Mouse (Mus musculus) liver, embryonic 14.5 days (tissue): ENCODE measurements at regions not wholly inside any gene's neighbourhood (a gene's known extent, or its start where the extent isn't known, plus 50 kb on each side); places are given as distances from the start of the nearest gene placed in this dataset.
A peak's percentile ranks its signal among the peaks of the same experiment; 100 is the strongest.

Experiments used
- ATAC-seq: fragments of 200-750 bp; cut with Nextera tagmentation; 2 replicates; pipeline ENCODE4 v1.8.0; 2017; ENCODE audit warnings: moderate number of reproducible peaks, mild to moderate bottlenecking, moderate library complexity; ENCODE audit not compliant: insufficient read depth
- DNase-seq, 3 experiments: peaks; one replicate each; pipeline ENCODE4 v3.0.0-alpha.2; 2012 to 2013; ENCODE audit warnings: low read depth in 3 of 3, low spot score in 3 of 3
- H3K27ac ChIP-seq: fragments of 300-500 bp; sonication (generic); 2 replicates; pipeline ENCODE4 v1.5.1; 2014; ENCODE audit warnings: moderate library complexity, mild to moderate bottlenecking, control low read depth, inconsistent platforms
- H3K27me3 ChIP-seq: fragments of 300-500 bp; sonication (generic); 2 replicates; pipeline ENCODE4 v1.6.1; 2014; ENCODE audit warnings: mild to moderate bottlenecking, low read length, moderate library complexity; ENCODE audit not compliant: control insufficient read depth, insufficient read depth
- H3K36me3 ChIP-seq: fragments of 300-500 bp; sonication (generic); replicated peaks from 2 replicates; pipeline ENCODE4 v1.6.1; 2014; ENCODE audit warnings: low read depth; ENCODE audit not compliant: control insufficient read depth, insufficient read depth
- H3K4me1 ChIP-seq, 2 experiments: fragments of 200-500 bp in 1 of 2; fragments of 300-500 bp in 1 of 2; sonication (generic) in 1 of 2; replicated peaks; 2 replicates each; pipeline ENCODE4 v1.6.1; 2012 to 2014; ENCODE audit warnings: antibody characterized with exemption in 1 of 2, inconsistent platforms in 1 of 2, low read length in 1 of 2; ENCODE audit not compliant: control insufficient read depth in 2 of 2, insufficient read depth in 2 of 2
- H3K4me2 ChIP-seq: fragments of 300-500 bp; sonication (generic); 2 replicates; pipeline ENCODE4 v1.6.1; 2014; ENCODE audit warnings: low read depth, mild to moderate bottlenecking, control low read depth, moderate library complexity
- H3K4me3 ChIP-seq, 2 experiments: fragments of 200-500 bp in 1 of 2; fragments of 300-500 bp in 1 of 2; sonication (generic) in 1 of 2; 2 replicates each; pipeline ENCODE4 v1.5.1; 2012 to 2014; ENCODE audit warnings: low read depth in 2 of 2, low read length in 2 of 2, mild to moderate bottlenecking in 2 of 2, control low read depth in 1 of 2, inconsistent platforms in 1 of 2, moderate library complexity in 1 of 2; ENCODE audit not compliant: insufficient read depth in 1 of 2
- H3K9ac ChIP-seq: fragments of 300-500 bp; sonication (generic); replicated peaks from 2 replicates; pipeline ENCODE4 v1.6.1; 2014; ENCODE audit warnings: mild to moderate bottlenecking, control low read depth, moderate library complexity
- H3K9me3 ChIP-seq: fragments of 300-500 bp; sonication (generic); 2 replicates; pipeline ENCODE4 v1.6.1; 2016; ENCODE audit warnings: low read length, mixed read lengths; ENCODE audit not compliant: control insufficient read depth
- CTCF ChIP-seq: IDR thresholded peaks from 2 replicates; pipeline ENCODE4 v1.5.1; 2016; ENCODE audit warnings: antibody characterized with exemption, low read depth, control low read depth
- EP300 ChIP-seq: IDR thresholded peaks from 2 replicates; pipeline ENCODE4 v1.6.1; 2016; ENCODE audit warnings: antibody characterized with exemption, low read depth
- WGBS: fragments of 180-500 bp; shearing (Covaris S2); extraction: QIAGEN DNeasy Blood & Tissue Kit; methylation state at CpG from one replicate; pipeline ENCODE4 v1.1.7; 2014; ENCODE audit not compliant: insufficient replicate concordance; 5-methylcytosine and 5-hydroxymethylcytosine counted together

DNA sequence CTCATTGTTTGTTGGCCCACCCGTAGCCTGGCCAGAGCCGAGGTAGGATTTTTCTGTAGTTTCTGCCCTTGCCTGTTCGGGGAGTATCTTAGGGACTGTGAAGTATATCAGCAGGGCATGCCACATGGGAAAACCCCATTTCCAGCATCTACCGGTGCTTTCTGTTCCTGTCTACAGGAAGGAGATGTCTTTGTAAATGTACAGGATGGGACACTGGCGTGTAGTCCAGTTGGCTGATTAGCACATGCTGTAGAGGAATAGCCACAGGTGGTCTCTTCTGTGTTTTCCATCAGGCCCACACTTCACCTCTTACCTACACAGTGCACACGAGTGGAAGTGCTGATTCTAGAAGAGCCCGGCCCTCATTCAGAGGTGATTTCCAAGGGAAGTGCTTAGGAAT is 301.4 kb downstream of the Ets1 start:
- ATAC-seq (no peak), DNase-seq (no peak)
- no peak overlapping the region for H3K4me2 ChIP-seq
- H3K4me3 ChIP-seq = no peak overlapping the region
- 0 out of 4 replicates have a peak, but pooled peaks cover 0 to 2% of the 10 kb centered on the region in 2 experiments for H3K4me1 ChIP-seq
- no peaks in the 10 kb centered on the region for H3K36me3 ChIP-seq
- no peak overlapping the region for H3K27ac ChIP-seq
- H3K9me3 ChIP-seq = no peaks in the 10 kb centered on the region
- 60% methylated on average over 7 of the region's 7 CpGs for WGBS
- no peak overlapping the region for H3K9ac ChIP-seq
- H3K27me3 ChIP-seq = no peaks in the 10 kb centered on the region
- TF ChIP-seq CTCF = no peak
- TF ChIP-seq EP300 = no peak

DNA sequence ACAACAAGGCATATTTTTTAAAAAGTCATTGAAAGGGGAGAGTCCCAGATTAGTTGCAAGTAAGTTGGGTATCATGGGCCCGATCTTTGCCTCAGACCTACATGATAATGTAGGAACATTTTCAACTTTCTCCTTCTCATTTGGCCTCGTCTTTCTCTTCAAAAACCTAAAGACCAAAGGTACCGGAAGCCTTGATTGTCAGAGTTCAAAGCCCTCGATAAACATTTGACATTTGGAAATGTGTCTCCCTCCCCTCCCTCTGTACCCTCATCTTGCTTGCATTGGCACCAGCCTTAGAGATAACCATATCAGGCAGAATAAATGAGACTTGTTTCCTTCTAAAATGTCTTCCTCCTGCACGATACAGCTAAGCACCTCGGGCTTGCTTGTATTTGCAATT is 302.8 kb downstream of the Ets1 start:
- no peak for TF ChIP-seq CTCF
- TF ChIP-seq EP300 = no peak
- no peak overlapping the region for H3K27ac ChIP-seq
- no peaks in the 10 kb centered on the region for H3K27me3 ChIP-seq
- H3K36me3 ChIP-seq = no peaks in the 10 kb centered on the region
- H3K9ac ChIP-seq = no peak overlapping the region
- H3K9me3 ChIP-seq = no peaks in the 10 kb centered on the region
- no peak overlapping the region for H3K4me2 ChIP-seq
- no peak overlapping the region for H3K4me3 ChIP-seq
- ATAC-seq (no peak), DNase-seq (no peak)
- WGBS = 59% methylated on average over 6 of the region's 6 CpGs
- 0 out of 4 replicates have a peak, but pooled peaks cover 0 to 2% of the 10 kb centered on the region in 2 experiments for H3K4me1 ChIP-seq

GRCm38 (mm10) chr9:32939626-32940025 is 303.6 kb downstream of the Ets1 start:
- no peaks in the 10 kb centered on the region for H3K27me3 ChIP-seq
- TF ChIP-seq EP300 = no peak
- no peak for TF ChIP-seq CTCF
- ATAC-seq (no peak), DNase-seq (no peak)
- no peaks in the 10 kb centered on the region for H3K36me3 ChIP-seq
- H3K4me3 ChIP-seq = no peak overlapping the region
- H3K9ac ChIP-seq = no peak overlapping the region
- 0 out of 4 replicates have a peak, but pooled peaks cover 0 to 2% of the 10 kb centered on the region in 2 experiments for H3K4me1 ChIP-seq
- H3K27ac ChIP-seq = no peak overlapping the region
- 64% methylated on average over 3 of the region's 3 CpGs for WGBS
- no peaks in the 10 kb centered on the region for H3K9me3 ChIP-seq
- no peak overlapping the region for H3K4me2 ChIP-seq

DNA sequence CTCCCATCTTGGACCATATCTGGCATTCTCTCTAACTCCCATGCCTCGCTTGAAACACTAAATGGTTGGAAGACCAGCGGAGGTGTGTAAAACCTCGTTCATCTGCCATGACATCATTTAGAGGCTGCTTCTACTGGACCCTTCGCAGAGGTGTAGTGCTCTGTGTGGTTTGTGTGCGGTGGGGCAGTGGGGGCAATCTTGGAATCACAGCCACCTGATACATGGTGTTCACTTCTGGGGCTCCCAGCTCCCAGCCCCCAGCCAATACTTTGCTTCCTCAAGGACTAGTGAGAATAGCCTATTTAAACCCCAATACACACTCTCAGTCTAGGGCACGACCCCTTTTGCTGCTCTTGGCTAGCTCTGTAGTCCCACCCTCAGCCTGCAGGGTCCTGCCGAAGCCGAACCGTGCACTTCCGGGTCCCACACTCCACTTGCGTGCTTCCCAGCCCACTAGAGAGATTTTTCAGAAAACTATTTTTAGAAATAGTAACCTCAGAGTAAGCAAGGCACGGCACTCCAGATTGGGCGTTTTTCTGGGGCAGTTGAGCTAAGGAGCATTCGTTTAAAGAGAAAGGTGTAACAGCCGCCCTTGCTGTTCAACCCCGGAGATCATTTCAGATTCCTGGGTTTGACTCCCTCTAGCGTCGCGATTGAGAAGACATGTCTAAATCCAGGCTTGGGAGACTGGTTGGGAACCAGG is 304.2 kb downstream of the Ets1 start:
- 12% methylated on average over 19 of the region's 19 CpGs for WGBS

GRCm38 (mm10) chr9:32940919-32941767 is 305.1 kb downstream of the Ets1 start:
- WGBS = 38% methylated on average over 12 of the region's 12 CpGs
- ATAC-seq = no peak
- no peaks in the 10 kb centered on the region for H3K36me3 ChIP-seq
- no peak for DNase-seq
- no peaks in the 10 kb centered on the region for H3K27me3 ChIP-seq
- H3K4me1 ChIP-seq = 0 out of 4 replicates have a peak, but pooled peaks cover 0 to 2% of the 10 kb centered on the region in 2 experiments
- no peak overlapping the region for H3K9ac ChIP-seq
- no peaks in the 10 kb centered on the region for H3K9me3 ChIP-seq
- no peak for TF ChIP-seq EP300
- no peak overlapping the region for H3K4me3 ChIP-seq
- no peak overlapping the region for H3K27ac ChIP-seq
- peak overlapping the region; percentile 50; the same call in 1 of the 2 replicates for H3K4me2 ChIP-seq

More for the DNA sequence above, 304.2 kb downstream of the Ets1 start:
- Histone ChIP-seq H3K9ac (no peak overlapping the region), H3K27ac (no peak overlapping the region), H3K4me2 (peak overlapping the region; percentile 50), H3K9me3 (no peaks in the 10 kb centered on the region), H3K36me3 (no peaks in the 10 kb centered on the region), H3K4me1 (0 out of 4 replicates have a peak, but pooled peaks cover 0 to 2% of the 10 kb centered on the region in 2 experiments), H3K4me3 (peak overlapping the region; percentile 22 to 53; a peak in 3 of 4 replicates), H3K27me3 (no peaks in the 10 kb centered on the region)
- ATAC-seq (no peak), DNase-seq (peak; percentile 25 to 33 (median 28))
- TF ChIP-seq CTCF (peak; percentile 63), EP300 (no peak)
